23 mouse cellular contexts compared by ENCODE assay signal in genomic region chr5:139427001-139427400, GRCm38 (mm10). TPM values are rescaled to one million over a fixed set of nuclear protein-coding genes. Genes with fewer than 3 reads are reported as not detected.
A peak's percentile ranks its signal among the peaks of the same experiment; 100 is the strongest.
DNase-seq lines count a peak whose midpoint lies in the region; ATAC-seq and TF ChIP-seq lines count a peak whose summit lies in the region.
"Had no signal": no experiment of that assay in that cellular context is flagged by ENCODE, and none has a peak within 500 bp of the region (broad histone marks: within the 10 kb centered on the region; RNA-seq: fewer than 3 reads in every experiment).

No protein-coding gene starts in this region.

- no peak for TF ChIP-seq CTCF in liver, adult 2 months (IDR thresholded peaks at IDR 0.05; ENCODE audit: low read depth, low read length)

- H3K9ac ChIP-seq in liver, adult 2 months (ENCODE audit: low read depth, low read length) = no peak overlapping the region
- no peak overlapping the region for H3K9ac ChIP-seq in liver, embryonic 12.5 days

- H3K27ac ChIP-seq in liver, adult 2 months (replicated peaks; ENCODE audit: insufficient read depth, low read depth, low read length) = no peak overlapping the region
- no peak overlapping the region for H3K27ac ChIP-seq in liver, embryonic 12.5 days

- no peak for TF ChIP-seq POLR2A in liver, adult 2 months (IDR thresholded peaks at IDR 0.05; ENCODE audit: extremely low read depth, insufficient read depth, low read length)

- no peaks in the 10 kb centered on the region for H3K36me3 ChIP-seq in liver, adult 2 months (ENCODE audit: control insufficient read depth, insufficient read depth, low read length)
- peaks cover 8% of the 10 kb centered on the region; the same call in 1 of the 2 replicates for H3K36me3 ChIP-seq in liver, embryonic 12.5 days

- H3K27me3 ChIP-seq in liver, adult 2 months (ENCODE audit: control insufficient read depth, insufficient read depth, low read length) = no peaks in the 10 kb centered on the region
- no peaks in the 10 kb centered on the region for H3K27me3 ChIP-seq in liver, embryonic 12.5 days (replicated peaks)
- H3K27me3 ChIP-seq: CH12.LX, Patski had no signal

- no peak overlapping the region for H3K4me2 ChIP-seq in liver, embryonic 12.5 days

- no peak overlapping the region for H3K4me3 ChIP-seq in liver, adult 2 months (ENCODE audit: insufficient read depth, low read depth, low read length)
- no peak overlapping the region for H3K4me3 ChIP-seq in liver, embryonic 12.5 days

- DNase-seq in adrenal gland, adult 2 months = peak; percentile 59
- DNase-seq in adrenal gland, postnatal 25 days = no peak
- DNase-seq in adrenal gland, postnatal 36 days = peak; percentile 38 to 49
- no peak for DNase-seq in adrenal gland, postnatal 4 days (ENCODE audit: low spot score in 2 of 2)
- peak; percentile 61 for DNase-seq in liver, adult 2 months (ENCODE audit: extremely low read depth, low read depth, low spot score)
- DNase-seq in right cerebral cortex, postnatal 14 days = no peak
- DNase-seq: adrenal gland, adult 8-10 months; adrenal gland, postnatal 10 days; adrenal gland, postnatal 14 days; B cell, adult 2 months; cerebellum, adult 11 months; cerebellum, adult 11-12 months; cerebellum, adult 18-20 months; cerebellum, adult 2 months; cerebellum, adult 8-10 months; cerebellum, adult 9-10 months had no signal

- no peaks in the 10 kb centered on the region for H3K79me2 ChIP-seq in liver, adult 2 months (ENCODE audit: control insufficient read depth, insufficient read depth, low read length)

- no peaks in the 10 kb centered on the region for H3K4me1 ChIP-seq in liver, adult 2 months (ENCODE audit: control insufficient read depth, insufficient read depth, low read length)
- 0 out of 2 replicates have a peak, but pooled peaks cover 4% of the 10 kb centered on the region for H3K4me1 ChIP-seq in liver, embryonic 12.5 days

- 55% methylated on average over 9 of the region's 9 CpGs for WGBS in liver, adult 2 months
- 77% methylated on average over 9 of the region's 9 CpGs for WGBS in liver, embryonic 12.5 days (ENCODE audit: insufficient replicate concordance)

- H3K9me3 ChIP-seq in liver, embryonic 12.5 days (replicated peaks) = no peaks in the 10 kb centered on the region
- H3K9me3 ChIP-seq: G1E had no signal

- ATAC-seq in liver, embryonic 12.5 days = no peak
- 0 out of 2 replicates have a peak, but pooled peaks have one; percentile 19 for ATAC-seq in erythroblast, adult 5-6 weeks (replicated peaks; ENCODE audit: low FRiP score, poor library complexity, severe bottlenecking)
- ATAC-seq: activated CD4-positive, CD25-positive, alpha-beta regulatory T cell, adult 4 months; CD4-positive, CD25-positive, alpha-beta regulatory T cell, adult 4 months; Patski had no signal

RNA-seq across cellular contexts. Expression of gene Gper1, which starts 4.0 kb away (rescaled TPM):
- total RNA-seq in adrenal gland, adult 2 months (2021) = 1 to 10 TPM; 3.4 to 6.4 TPM
- 5.2 and 7.2 TPM in 2 replicates for polyA plus RNA-seq in adrenal gland, adult 2 months (2012; rRNA removed)
- 3.5 and 4.8 TPM in 2 replicates for total RNA-seq in adrenal gland, postnatal 25 days (2021)
- total RNA-seq in adrenal gland, postnatal 36 days (2021) = 1 to 10 TPM; 2.8 to 4.7 TPM
- total RNA-seq in adrenal gland, postnatal 4 days (2021) = 1 to 10 TPM; 6.0 to 7.4 TPM
- 0.07 TPM in 1 of 2 replicates, not detected in the other for total RNA-seq in liver, adult 2 months (2014; rRNA removed)
- polyA plus RNA-seq in liver, adult 2 months (2012; rRNA removed) = 0.02 and 0.05 TPM in 2 replicates
- polyA plus RNA-seq in liver, embryonic 12.5 days (2016; fragmentation: Nextera tagmentation; extraction: Ambion mirVana) = 0.39 and 0.51 TPM in 2 replicates
- total RNA-seq in erythroblast, adult 5-6 weeks (2015; ENCODE audit: low replicate concordance) = not detected in 2 replicates
- not detected in 2 replicates for total RNA-seq in erythroblast, adult 5-6 weeks (2017; ENCODE audit: low replicate concordance)
- total RNA-seq: G1E had no signal
- polyA plus RNA-seq: activated CD4-positive, CD25-positive, alpha-beta regulatory T cell, adult 4 months; CD4-positive, CD25-positive, alpha-beta regulatory T cell, adult 4 months; G1E had no signal

RNA-seq across cellular contexts. Expression of gene C130050O18Rik, which starts 21.9 kb away (rescaled TPM):
- total RNA-seq in adrenal gland, adult 2 months (2021) = 1 to 10 TPM in 1 of 2 experiments, under 1 TPM in 1; 0.46 to 1.3 TPM
- polyA plus RNA-seq in adrenal gland, adult 2 months (2012; rRNA removed) = 1.7 and 1.9 TPM in 2 replicates
- total RNA-seq in adrenal gland, postnatal 25 days (2021) = 0.49 and 0.57 TPM in 2 replicates
- total RNA-seq in adrenal gland, postnatal 36 days (2021) = under 1 TPM; 0.49 to 0.79 TPM
- under 1 TPM; 0.48 to 0.93 TPM for total RNA-seq in adrenal gland, postnatal 4 days (2021)
- 0.18 and 0.54 TPM in 2 replicates for total RNA-seq in liver, adult 2 months (2014; rRNA removed)
- polyA plus RNA-seq in liver, adult 2 months (2012; rRNA removed) = 0.56 and 1.6 TPM in 2 replicates
- 0.72 and 0.75 TPM in 2 replicates for polyA plus RNA-seq in liver, embryonic 12.5 days (2016; fragmentation: Nextera tagmentation; extraction: Ambion mirVana)
- 1.9 and 2.1 TPM in 2 replicates for total RNA-seq in erythroblast, adult 5-6 weeks (2015; ENCODE audit: low replicate concordance)
- total RNA-seq in erythroblast, adult 5-6 weeks (2017; ENCODE audit: low replicate concordance) = 2.9 and 4.3 TPM in 2 replicates
- total RNA-seq: CH12.LX had no signal
- polyA plus RNA-seq: activated CD4-positive, CD25-positive, alpha-beta regulatory T cell, adult 4 months; CD4-positive, CD25-positive, alpha-beta regulatory T cell, adult 4 months had no signal

RNA-seq across cellular contexts. Expression of gene 3110082I17Rik, which starts 33.3 kb away (rescaled TPM):
- 10 to 100 TPM in 1 of 2 experiments, 1 to 10 TPM in 1; 8.6 to 14.8 TPM for total RNA-seq in adrenal gland, adult 2 months (2021)
- polyA plus RNA-seq in adrenal gland, adult 2 months (2012; rRNA removed) = 9.8 and 10.6 TPM in 2 replicates
- total RNA-seq in adrenal gland, postnatal 25 days (2021) = 9.8 and 15.8 TPM in 2 replicates
- total RNA-seq in adrenal gland, postnatal 36 days (2021) = 10 to 100 TPM; 11.9 to 12.3 TPM
- total RNA-seq in adrenal gland, postnatal 4 days (2021) = 10 to 100 TPM; 18.8 to 19.7 TPM
- total RNA-seq in liver, adult 2 months (2014; rRNA removed) = 1.6 and 2.6 TPM in 2 replicates
- 2.2 and 7.4 TPM in 2 replicates for polyA plus RNA-seq in liver, adult 2 months (2012; rRNA removed)
- polyA plus RNA-seq in liver, embryonic 12.5 days (2016; fragmentation: Nextera tagmentation; extraction: Ambion mirVana) = 30.6 and 33.5 TPM in 2 replicates
- total RNA-seq in erythroblast, adult 5-6 weeks (2015; ENCODE audit: low replicate concordance) = 1.3 and 8.6 TPM in 2 replicates
- 2.8 and 4.0 TPM in 2 replicates for total RNA-seq in erythroblast, adult 5-6 weeks (2017; ENCODE audit: low replicate concordance)

RNA-seq across cellular contexts. Expression of gene Gpr146, which starts 49.5 kb away (rescaled TPM):
- total RNA-seq in adrenal gland, adult 2 months (2021) = 10 to 100 TPM in 1 of 2 experiments, 1 to 10 TPM in 1; 9.2 to 21.2 TPM
- 31.4 and 33.8 TPM in 2 replicates for polyA plus RNA-seq in adrenal gland, adult 2 months (2012; rRNA removed)
- total RNA-seq in adrenal gland, postnatal 25 days (2021) = 13.1 and 16.0 TPM in 2 replicates
- total RNA-seq in adrenal gland, postnatal 36 days (2021) = 10 to 100 TPM; 15.2 to 17.9 TPM
- total RNA-seq in adrenal gland, postnatal 4 days (2021) = 10 to 100 TPM; 10.4 to 10.7 TPM
- 36.5 and 57.1 TPM in 2 replicates for total RNA-seq in liver, adult 2 months (2014; rRNA removed)
- polyA plus RNA-seq in liver, adult 2 months (2012; rRNA removed) = 43.5 and 70.7 TPM in 2 replicates
- polyA plus RNA-seq in liver, embryonic 12.5 days (2016; fragmentation: Nextera tagmentation; extraction: Ambion mirVana) = 18.3 and 19.3 TPM in 2 replicates
- total RNA-seq in erythroblast, adult 5-6 weeks (2015; ENCODE audit: low replicate concordance) = 27.3 and 37.2 TPM in 2 replicates
- 49.4 and 58.3 TPM in 2 replicates for total RNA-seq in erythroblast, adult 5-6 weeks (2017; ENCODE audit: low replicate concordance)

RNA-seq across cellular contexts. Expression of gene Zfand2a, which starts 57.3 kb away (rescaled TPM):
- total RNA-seq in adrenal gland, adult 2 months (2021) = 10 to 100 TPM; 27.5 to 44.8 TPM
- polyA plus RNA-seq in adrenal gland, adult 2 months (2012; rRNA removed) = 11.5 and 14.8 TPM in 2 replicates
- 22.5 and 31.2 TPM in 2 replicates for total RNA-seq in adrenal gland, postnatal 25 days (2021)
- 10 to 100 TPM; 28.6 to 34.9 TPM for total RNA-seq in adrenal gland, postnatal 36 days (2021)
- 10 to 100 TPM; 26.7 to 29.7 TPM for total RNA-seq in adrenal gland, postnatal 4 days (2021)
- total RNA-seq in liver, adult 2 months (2014; rRNA removed) = 3.9 and 5.2 TPM in 2 replicates
- polyA plus RNA-seq in liver, adult 2 months (2012; rRNA removed) = 6.4 and 6.5 TPM in 2 replicates
- 3.4 and 3.7 TPM in 2 replicates for polyA plus RNA-seq in liver, embryonic 12.5 days (2016; fragmentation: Nextera tagmentation; extraction: Ambion mirVana)
- 2.3 and 2.9 TPM in 2 replicates for total RNA-seq in erythroblast, adult 5-6 weeks (2015; ENCODE audit: low replicate concordance)
- total RNA-seq in erythroblast, adult 5-6 weeks (2017; ENCODE audit: low replicate concordance) = 3.4 and 5.4 TPM in 2 replicates

Comparison
In these comparisons a context has a peak if more than half of its experiments do, and no peak if none do; other contexts are left out.
1. DNase-seq: peak in adrenal gland, adult 2 months (single experiment), adrenal gland, postnatal 36 days (2 of 2) and liver, adult 2 months (single experiment); none in adrenal gland, postnatal 25 days (single experiment), adrenal gland, postnatal 4 days (0 of 2) and right cerebral cortex, postnatal 14 days (single experiment).